Mouse (Mus musculus): ENCODE data around the gene Mrpl48.

The Mrpl48 gene

DNA sequence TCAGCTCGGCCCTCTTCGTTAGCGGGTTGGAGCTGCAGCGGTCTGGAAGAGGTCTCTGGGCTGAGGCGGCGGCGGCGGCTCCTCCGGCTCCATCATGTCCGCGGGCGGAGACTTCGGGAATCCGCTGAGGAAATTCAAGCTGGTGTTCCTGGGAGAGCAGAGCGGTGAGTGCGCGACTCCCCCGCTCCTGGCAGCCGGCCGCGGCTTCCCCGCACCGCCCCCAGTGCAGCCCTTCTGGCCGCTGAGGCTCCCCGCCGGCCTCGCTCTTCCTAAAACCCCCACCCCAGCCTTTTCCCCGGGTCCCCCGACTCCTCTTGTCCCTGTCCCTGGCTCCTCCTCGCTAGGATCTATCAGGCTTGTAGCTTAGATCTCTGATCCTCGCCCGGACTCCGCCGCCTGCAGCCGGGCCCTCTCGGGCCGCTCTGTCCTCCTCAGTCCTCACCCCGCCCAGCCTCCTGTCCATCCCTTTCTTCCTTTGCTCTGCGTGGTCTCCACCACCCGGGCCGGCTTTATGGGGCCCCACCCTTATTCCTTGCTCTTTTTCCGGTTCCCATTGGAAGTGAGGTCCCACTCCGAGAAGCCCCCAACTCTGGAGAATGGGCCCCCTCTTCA lies at the start of gene Mrpl48:
Gene Mrpl48, minus strand, starts transcription at position 172 of the 612 bp plus-strand sequence.
- DNase-seq (ENCODE audit: low read depth) = no peak

DNA sequence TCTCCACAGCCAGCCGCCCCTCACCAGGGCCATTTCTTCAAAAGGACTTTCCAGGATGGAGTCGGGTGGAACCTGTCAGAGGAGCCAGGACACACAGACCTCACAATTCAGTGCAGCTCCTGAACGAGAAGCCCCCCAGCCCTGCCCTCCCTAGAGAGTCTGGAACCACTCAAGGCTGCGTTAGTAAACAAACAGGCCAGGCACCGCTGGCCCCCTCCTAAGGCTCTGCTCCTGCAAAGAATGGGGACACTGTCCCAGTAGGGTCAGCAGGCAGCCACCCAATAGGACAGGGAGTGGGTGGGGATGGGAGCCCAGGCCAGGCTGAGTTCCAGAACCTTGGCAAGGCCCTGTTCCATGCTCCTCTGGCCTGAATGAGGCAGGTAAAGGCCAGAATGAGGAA lies 48.6 kb upstream of the Mrpl48 start:
- no peak for DNase-seq (ENCODE audit: low read depth)

DNA sequence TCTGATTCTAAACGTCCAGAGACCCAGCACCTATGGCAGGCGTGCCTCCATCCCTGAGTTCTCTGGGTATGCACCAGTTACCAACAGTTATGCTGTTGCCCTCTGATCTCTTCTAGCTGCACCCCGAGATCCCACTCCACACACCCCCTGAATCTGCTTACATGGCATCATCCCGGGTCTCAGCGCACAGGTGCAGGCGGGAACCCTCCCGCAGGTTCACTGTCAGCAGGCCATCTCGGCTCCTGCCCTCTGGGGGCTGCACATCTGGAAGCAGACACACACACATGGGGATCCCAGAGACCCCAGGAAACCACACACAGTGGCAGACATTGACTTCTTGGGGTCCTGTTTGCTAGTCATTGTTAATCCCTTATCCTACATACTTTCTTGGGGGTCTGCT lies 46.3 kb upstream of the Mrpl48 start:
- DNase-seq (ENCODE audit: low read depth) = no peak

DNA sequence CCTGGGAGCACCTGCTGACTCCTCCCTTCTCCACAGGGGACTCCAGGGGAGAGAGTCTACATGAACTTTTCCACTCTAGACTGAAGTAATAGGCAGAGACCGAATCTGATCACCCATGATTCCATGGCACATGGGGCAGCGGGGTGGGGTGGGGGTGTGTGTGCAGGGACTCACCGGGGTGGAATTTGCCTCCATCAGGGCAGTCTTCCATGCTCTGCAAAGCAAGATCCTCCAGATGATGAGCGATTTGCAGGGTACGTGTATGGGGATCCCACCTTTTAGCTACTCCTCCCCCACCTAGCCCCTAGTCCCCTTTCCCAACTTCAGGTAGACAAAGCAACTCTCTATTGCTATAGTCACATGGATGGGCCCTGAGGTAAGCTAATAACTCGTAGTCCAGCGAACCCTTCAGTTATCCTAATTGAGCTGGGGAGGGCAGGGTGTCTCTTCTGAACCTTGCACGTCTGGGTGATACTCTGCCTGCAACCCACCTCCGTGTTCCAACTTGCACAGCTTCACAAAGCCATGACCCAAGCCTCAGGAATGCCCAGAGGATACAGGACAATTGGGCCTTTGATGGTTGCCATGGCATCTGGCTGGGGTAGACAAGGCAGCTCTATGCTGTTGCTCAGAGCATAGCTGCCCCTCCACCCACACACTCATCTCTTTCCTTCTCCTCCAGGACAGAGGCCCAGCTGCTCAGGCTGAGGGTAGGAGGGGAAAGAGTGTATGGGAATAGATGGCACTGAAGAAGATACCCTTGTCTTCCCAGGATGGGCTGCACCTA lies 45.6 kb upstream of the Mrpl48 start:
- DNase-seq (ENCODE audit: low read depth) = no peak

DNA sequence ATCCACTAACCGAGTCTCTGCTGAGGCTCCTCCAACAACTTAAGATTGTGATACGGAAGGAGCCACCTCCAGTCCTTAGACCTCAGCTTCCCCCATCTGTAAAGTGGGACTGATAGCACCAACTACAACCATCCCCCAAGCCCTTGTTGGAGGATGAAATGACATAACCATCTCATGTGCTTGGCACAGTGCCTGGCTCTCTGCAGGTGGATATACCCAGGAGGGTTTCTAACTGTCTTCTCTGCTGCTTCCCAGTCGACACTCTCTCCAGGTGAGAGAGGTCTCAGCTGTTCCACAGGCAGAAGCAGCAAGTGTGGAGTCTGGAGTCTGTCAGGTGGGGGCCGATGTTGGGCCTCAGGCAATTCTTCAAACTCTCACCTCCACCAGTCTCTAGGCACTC lies 42.9 kb upstream of the Mrpl48 start:
- no peak for DNase-seq (ENCODE audit: low read depth)

DNA sequence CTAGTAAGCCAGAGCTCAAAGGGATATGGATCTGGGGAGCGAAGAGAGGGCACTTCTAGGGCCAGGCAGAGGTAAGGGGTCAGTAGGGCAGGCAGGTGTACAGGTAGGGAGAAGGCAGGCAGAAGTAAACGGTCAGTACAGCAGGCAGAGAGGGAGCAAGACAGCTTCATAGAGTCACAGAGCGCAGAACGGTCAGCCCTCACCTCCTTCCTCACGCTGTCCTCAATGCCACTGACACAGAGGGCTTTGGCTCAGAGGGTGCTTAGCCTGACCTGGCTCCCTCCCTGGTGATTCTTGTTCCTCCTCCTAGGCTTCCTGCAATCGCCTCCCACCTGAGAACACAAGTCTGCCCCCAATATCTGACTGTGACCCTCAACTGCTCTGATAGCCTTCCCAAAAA lies 42.3 kb upstream of the Mrpl48 start:
- no peak for DNase-seq (ENCODE audit: low read depth)

DNA sequence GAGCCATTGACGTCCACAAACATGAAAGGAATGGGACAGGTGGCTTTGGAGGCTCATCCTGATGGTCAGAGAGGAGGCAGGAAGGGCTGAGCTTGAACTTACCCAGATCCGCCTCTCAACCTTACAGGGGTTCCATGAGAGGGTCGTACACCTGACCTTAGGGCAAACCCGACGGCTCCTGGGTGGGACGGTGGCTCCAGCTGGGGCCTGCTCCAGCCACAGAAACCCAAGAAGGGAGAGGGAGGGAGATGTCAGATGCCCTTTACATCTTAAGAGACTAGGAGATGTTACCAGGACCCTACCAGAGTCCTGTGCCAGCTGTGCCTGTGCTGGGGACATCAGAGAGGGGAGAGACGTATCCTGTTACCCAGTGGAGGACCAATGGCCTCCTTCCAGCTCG lies 41.7 kb upstream of the Mrpl48 start:
- DNase-seq (ENCODE audit: low read depth) = no peak

DNA sequence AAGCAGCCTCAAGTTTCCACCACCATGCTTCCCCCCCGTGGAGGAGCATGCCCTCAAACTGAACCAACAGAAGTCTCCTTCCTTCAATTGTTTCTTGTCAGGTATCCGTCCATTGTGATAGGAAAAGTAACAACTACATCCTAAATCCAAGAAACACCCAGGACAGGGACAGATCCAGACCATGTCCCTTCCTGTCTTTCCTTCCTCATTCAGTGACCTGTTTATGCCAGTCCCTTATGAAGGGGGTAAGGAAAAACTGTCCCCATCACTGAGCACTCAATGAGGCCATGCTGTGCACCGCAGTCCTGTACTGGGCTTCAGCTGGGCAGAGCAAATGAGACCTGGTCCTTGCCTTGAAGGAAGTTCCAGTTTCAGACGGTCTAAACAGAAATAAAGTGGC lies 41.0 kb upstream of the Mrpl48 start:
- DNase-seq (ENCODE audit: low read depth) = no peak

DNA sequence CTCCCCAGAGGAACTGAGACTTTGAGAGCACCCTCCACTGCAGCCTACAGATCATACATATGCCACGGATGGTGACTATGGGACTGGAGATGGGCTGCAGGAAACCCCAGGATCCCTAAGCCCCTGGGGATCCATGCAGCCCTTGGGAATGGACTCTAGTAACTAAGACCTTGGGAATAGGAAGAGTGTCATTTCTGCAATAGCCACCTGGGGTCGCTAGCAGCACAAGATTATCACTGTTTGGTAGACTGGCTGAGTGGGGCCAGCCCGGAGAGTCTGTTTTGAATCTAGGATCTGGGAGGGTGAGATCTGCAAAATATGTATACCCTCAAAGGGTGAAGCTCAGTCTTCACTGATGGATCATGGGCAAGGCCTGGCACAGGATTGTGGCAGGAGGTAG lies 37.0 kb upstream of the Mrpl48 start:
- DNase-seq (ENCODE audit: low read depth) = peak; percentile 66

DNA sequence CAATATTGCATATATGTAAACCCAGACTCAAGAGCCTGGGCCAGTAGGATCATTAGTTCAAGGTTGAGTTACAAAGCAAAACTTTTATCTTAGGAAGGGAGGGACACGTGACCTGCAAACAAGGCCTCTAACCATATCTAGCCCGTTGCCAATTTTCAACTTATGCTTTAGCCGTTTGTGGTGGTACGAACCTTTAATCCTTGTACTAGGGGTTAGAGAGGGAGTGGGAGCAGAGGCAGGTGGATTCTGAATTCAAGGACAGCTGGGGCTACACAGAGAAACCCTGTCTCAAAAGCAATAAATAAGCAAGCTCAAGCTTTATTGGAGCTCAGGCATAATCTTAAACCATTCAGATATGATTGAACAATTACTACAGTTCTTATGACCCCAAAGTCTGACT lies 34.3 kb upstream of the Mrpl48 start:
- DNase-seq (ENCODE audit: low read depth) = no peak

DNA sequence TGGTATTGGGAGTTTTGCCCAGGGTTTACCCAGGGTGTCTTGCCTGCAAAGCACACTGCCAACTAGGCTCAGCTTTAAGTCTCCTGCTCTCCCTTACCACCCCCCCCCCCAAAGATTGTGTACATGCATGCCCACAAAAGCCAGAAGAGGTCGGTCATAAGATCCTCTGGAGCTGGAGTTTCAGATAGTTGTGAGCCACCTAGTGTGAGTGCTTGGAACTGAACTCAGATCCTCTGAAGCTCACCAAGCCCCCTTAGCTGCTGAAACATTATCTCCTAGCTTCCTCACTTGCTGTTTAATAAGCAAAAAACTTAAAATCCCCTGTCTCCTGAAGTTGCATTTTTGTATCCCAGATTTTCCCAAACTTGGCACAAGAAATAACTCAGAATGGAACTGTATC lies 29.6 kb upstream of the Mrpl48 start:
- DNase-seq (ENCODE audit: low read depth) = no peak

DNA sequence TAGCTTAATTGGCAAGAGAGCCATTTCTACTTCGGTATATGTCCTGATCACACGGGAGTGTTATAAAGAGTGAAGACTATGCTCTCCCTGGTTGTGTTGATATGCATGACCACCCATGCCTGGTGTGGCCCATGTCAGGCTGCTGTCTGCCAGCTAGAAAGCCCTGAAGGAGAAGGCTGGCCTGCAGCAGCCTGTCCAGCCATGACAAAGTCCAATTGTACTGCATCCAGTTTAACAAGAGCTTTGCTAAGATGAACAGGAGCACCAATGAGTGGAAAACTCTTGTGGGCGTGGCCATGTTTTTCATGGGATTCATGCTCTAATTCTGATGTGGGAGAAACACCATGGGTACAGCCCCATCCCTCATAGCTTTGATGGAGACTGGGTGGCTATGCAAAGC lies 16.4 kb upstream of the Mrpl48 start:
- DNase-seq (ENCODE audit: low read depth) = no peak

DNA sequence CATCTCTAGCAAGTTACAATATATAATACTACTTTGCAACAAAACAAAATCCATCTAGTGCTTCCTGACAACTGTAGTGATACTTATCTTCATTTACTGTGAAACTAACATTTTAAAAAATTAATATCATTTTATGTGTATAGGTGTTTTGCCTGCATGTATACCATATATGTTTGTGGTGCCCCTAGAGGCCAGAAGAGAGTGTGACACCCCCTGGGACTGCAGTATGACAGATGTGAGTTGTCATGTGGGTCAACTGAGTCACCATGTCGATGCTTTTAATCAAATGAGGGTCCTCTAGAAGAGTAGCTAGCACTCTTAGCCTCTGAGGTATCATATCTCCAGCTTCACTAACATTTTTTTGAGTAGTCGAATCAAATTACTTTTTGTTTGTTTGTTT lies 14.2 kb upstream of the Mrpl48 start:
- peak; percentile 41 for DNase-seq (ENCODE audit: low read depth)

DNA sequence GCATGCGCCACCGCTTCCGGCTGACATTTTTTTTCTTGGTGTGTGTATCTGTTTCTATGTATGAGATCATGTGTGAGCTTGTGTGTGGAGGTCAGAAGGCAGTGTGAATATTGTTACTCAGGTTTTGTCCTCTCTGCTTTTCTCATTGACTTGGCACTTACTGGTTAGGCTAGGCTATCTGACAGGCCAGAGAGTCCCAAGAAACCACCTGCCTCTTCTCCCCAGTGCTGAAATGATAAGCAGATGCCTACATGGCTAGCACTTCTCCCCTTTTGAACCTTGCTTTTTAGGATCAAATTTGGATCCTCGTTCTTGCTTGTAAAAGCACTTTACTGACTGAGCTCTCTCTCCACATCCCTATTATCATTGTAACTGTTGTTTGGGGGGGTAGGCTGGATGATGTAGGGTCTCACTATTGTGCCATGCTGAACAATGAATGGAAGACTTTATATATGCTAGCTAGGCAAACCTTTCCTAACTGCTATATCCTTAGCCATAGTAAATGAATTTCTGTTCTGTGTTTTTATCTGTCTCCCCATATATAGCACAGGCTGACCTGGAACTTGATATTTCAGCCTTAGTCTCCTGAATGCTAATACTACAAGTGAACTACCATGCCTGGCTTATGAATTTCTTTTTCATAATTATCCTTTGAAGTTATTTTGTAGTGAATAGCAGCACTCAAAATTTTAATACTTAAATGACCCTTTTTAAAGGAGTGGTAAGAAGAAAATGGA lies 8.2 kb upstream of the Mrpl48 start:
- DNase-seq (ENCODE audit: low read depth) = peak; percentile 52

DNA sequence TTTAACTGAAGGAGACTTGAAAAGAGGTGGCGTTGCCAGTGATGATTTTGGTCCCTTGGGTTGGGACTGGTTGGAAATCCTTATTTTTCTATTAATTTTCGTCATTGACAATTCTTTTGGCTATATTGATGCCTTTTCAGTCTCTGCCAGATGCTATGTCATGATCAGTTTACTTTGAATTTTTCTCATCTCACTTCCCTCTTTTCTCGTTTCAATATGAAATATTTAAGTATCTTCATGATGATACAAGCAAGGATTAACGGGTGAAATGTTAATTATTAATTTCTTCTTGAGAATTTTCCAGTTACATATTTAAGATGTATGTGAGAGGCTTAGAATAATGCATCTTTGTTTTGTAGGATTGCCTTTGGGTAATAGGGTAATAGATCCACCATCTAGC lies 809 bp upstream of the Mrpl48 start:
- no peak for DNase-seq (ENCODE audit: low read depth)

DNA sequence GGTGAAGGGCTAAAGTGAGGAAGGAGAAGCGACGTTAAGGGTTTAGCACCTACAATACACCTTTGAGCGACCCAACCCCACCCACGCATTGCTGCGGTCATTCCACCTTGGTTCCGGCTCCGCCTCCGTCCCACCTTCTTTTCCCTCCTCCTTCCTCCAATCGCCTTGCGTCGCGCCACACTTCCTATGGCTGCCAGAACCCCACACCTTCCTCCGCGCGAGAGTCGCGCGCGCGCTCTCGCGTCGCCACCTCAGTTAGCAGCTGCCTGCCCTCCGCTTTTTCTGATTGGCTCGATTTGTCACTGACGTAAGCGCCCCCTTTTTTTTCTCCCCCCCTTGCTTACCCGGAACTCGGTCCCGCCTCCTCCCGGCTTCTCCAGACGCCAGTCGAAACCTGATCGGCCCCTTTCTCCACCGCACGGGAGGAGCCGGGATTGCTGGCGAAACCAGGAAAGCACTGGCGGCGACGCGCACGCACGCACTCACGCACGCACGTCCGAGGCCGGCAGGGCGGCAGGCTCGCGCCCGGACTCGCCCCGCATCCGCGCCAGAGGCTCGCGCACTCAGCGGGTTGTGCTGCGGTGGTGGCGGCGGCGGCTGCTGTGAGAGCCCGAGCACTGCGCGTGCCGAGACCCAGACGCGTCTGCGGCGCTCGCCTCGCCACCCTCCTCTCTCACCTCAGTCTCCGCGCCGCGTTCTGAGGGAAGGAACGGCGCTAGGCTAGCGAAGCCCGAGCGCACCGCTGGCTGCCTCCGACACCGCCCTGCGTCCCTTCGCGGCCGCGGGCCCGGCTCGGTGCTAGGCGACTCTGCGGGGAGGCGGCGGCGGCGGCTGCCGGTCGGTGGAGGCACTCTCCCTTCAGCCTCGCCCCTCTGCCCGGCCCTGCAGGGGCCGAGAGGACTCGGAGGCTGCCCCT lies 629 bp downstream of the Mrpl48 start, which contains the start of gene Rab6a:
Gene Rab6a, plus strand, starts transcription at position 197 of the 916 bp plus-strand sequence.
- peak; percentile 99 for DNase-seq (ENCODE audit: low read depth)

DNA sequence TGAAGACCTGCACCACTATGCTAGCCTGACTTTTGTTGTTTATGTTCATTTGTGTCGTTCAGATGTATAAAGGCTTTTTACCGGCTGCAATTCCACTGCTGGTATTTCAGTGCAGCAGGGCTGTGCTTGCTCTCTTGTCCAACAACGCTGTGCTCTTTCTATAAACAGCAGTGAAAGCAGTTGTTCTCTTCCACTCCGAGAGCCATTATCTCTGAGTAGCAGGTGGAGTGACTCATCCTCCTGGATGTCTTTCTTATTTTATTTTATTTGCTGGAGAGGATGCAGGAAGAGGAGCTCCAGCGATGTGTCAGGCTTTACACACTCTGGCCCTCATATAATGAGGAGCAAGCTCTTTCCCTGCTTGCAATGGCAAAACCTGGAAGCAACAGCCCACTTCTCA lies 7.9 kb downstream of the Mrpl48 start:
- no peak for DNase-seq (ENCODE audit: low read depth)

DNA sequence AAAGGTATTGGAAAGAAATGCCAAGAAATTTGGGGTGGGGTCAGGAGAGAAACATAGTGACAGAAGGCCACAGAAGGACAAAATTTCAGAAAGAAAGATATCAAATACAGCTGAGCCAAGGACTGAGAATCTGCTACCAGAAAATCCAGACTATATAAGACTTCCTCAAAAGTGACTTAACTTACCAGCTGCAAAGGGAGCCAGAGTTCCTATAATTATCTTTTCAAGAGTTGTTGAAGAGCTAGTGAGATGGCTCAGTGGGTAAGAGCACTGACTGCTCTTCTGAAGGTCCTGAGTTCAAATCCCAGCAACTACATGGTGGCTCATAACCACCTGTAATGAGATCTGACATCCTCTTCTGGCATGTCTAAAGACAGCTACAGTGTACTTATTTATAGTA lies 14.8 kb downstream of the Mrpl48 start:
- no peak for DNase-seq (ENCODE audit: low read depth)

DNA sequence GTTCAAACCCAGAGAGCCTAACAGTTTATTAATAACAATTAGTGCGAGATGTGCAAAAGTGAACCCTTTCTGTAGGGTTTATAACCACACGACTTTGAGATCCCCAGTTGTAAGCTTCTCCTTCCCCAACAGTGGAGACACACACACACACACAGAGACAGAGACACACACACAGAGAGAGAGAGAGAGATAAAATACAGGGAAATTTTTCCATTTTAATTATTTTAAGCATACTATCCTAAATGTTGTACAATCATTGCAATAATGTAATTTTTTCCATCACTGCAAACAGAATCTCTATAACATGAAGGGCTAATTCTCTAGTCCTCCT lies 16.6 kb downstream of the Mrpl48 start:
- no peak for DNase-seq (ENCODE audit: low read depth)

DNA sequence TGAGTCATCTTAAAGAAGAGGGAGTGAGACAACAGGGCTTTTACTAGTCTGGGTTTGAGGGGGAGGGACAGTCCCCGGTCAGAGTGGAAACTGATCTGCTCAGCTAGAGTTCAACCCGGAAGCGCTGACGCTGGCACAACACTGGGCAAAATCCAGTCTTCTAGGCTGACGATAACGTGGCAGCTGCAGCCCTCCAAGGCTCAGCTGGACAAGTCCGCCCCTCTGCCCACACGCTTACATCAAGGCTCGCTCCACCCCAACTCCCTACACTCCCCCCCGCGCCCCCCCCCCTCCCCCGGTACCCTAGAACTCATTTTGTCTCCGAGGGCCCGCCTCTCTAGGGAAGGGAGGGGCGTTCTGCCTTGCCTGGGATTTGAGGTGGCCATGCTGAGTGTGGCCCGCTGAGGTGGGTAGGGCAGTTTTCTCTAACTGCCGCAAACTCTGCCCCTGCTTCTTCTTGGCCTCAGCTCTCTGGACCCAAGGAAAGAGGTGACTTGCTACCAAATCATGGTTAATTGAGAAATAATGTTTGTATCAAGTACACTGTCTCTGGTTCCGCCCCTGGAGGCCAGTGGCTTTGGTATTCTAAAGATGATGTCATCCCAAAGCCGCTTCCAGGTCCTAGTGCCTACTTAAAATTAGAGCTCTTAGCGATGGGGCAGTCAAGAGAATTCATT lies 17.1 kb downstream of the Mrpl48 start:
- DNase-seq (ENCODE audit: low read depth) = peak; percentile 78

DNA sequence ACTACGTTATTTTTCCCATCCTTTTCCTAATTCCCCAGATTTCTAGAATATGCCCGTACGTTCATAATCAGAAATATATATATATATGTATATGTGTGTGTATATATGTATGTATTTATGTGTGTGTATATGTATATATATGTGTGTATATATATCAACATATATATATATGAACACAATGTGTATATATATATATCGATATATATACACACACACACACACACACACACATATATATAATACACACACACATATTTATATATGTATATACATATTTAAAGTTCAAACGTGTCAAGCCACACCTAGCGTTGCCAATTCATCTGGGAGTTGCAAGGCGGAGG lies 17.6 kb downstream of the Mrpl48 start:
- DNase-seq (ENCODE audit: low read depth) = no peak

DNA sequence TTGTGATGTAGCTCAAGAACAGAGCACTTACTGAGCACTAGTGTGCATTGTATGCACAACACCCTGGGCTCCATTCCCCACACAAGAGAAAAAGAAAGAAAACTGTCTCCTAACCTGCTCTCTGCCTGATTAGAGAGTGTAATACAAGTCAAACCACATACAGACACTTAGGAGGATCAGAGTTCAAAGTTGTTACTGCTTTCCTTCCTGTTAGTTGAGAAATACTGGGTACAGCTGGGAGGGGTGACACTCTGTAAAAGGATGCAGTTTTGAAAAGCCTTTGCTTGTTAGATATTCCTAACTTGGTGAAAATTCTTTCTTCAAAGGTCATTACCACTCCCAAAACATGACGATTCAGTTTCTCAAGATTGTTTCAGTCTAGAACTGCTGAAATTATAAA lies 18.3 kb downstream of the Mrpl48 start:
- DNase-seq (ENCODE audit: low read depth) = no peak

Measured in c-Kit-positive CD71-positive TER-119-negative erythroid progenitor cells, embryonic 14.5 days (primary cell).